ENCODE assay signal across 14 mouse cellular contexts in the genomic region with DNA sequence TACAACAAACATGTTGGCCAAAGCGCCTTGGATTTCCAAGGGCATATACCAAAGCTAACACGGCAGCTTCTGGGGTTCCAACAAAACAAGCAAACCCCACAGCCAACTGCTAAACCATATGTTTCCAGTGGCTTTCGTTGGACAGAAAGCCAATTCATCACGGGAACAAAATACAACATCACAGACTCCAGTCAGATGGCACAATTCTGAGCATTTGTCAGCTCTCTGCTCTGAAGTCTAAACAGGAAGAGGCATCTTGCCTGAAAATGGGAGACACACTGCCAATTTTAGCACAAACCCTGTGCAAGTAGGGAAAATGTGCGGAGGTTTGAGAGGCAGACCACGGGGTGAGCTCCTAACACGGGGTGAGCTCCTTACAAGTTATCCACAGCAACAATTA.
DNase-seq lines count a peak whose midpoint lies in the region; ATAC-seq and TF ChIP-seq lines count a peak whose summit lies in the region.
"Had no signal": no experiment of that assay in that cellular context is flagged by ENCODE, and none has a peak within 500 bp of the region (broad histone marks: within the 10 kb centered on the region; RNA-seq: fewer than 3 reads in every experiment).

No protein-coding gene starts in this region.

- H3K4me1 ChIP-seq in lung, postnatal 0 days (ENCODE audit: insufficient read depth, low read depth, low read length): peaks cover 14% of the 10 kb centered on the region; the same call in 1 of the 2 replicates
- H3K4me1 ChIP-seq: liver, embryonic 12.5 days had no signal

- ATAC-seq in lung, postnatal 0 days: no peak
- ATAC-seq: hindbrain, embryonic 16.5 days; liver, embryonic 12.5 days had no signal

- no peak overlapping the region for H3K9ac ChIP-seq in lung, postnatal 0 days (replicated peaks; ENCODE audit: low read depth)
- H3K9ac ChIP-seq: liver, embryonic 12.5 days had no signal

- WGBS in lung, postnatal 0 days: 43% methylated on average over 7 of the region's 7 CpGs

- no peaks in the 10 kb centered on the region for H3K36me3 ChIP-seq in lung, postnatal 0 days (ENCODE audit: insufficient read depth, low read length)
- H3K36me3 ChIP-seq: G1E; heart, embryonic 10.5 days; liver, embryonic 12.5 days had no signal

- H3K27me3 ChIP-seq in lung, postnatal 0 days (replicated peaks; ENCODE audit: insufficient read depth, low read length): no peaks in the 10 kb centered on the region
- H3K27me3 ChIP-seq: liver, embryonic 12.5 days had no signal

- H3K9me3 ChIP-seq in lung, postnatal 0 days (ENCODE audit: low read length): no peaks in the 10 kb centered on the region
- H3K9me3 ChIP-seq: heart, embryonic 10.5 days; liver, embryonic 12.5 days had no signal

- TF ChIP-seq EP300 in lung, postnatal 0 days (IDR thresholded peaks at IDR 0.05): no peak

- H3K27ac ChIP-seq in lung, postnatal 0 days (ENCODE audit: low read length): no peak overlapping the region
- H3K27ac ChIP-seq: heart, embryonic 10.5 days; liver, embryonic 12.5 days had no signal

- no peak overlapping the region for H3K4me3 ChIP-seq in lung, postnatal 0 days (ENCODE audit: low read depth, low read length)
- H3K4me3 ChIP-seq: heart, embryonic 10.5 days; liver, embryonic 12.5 days had no signal

- peak; percentile 46 for DNase-seq in cerebellum, adult 11-12 months
- no peak for DNase-seq in cerebellum, postnatal 4 days (ENCODE audit: low spot score in 2 of 2)
- DNase-seq in lung, postnatal 0 days (ENCODE audit: low spot score): peak; percentile 25
- DNase-seq in lung, postnatal 36 days: no peak
- peak; percentile 43 to 50 for DNase-seq in layer of hippocampus, adult 8-10 months (ENCODE audit: low spot score in 2 of 2)
- peak; percentile 37 to 62 for DNase-seq in right cerebral cortex, postnatal 10 days (ENCODE audit: low spot score in 2 of 2)
- no peak for DNase-seq in embryo, embryonic 9.5 days (ENCODE audit: extremely low spot score)
- DNase-seq in kidney, postnatal 14 days: no peak
- DNase-seq: kidney, postnatal 4 days; spleen, adult 18-20 months had no signal

- no peak for TF ChIP-seq CTCF in lung, postnatal 0 days (IDR thresholded peaks at IDR 0.05)

- H3K4me2 ChIP-seq in lung, postnatal 0 days (replicated peaks; ENCODE audit: low read depth, low read length): no peak overlapping the region
- H3K4me2 ChIP-seq: liver, embryonic 12.5 days had no signal

Comparison
In these comparisons a context has a peak if more than half of its experiments do, and no peak if none do; other contexts are left out.
1. DNase-seq: peak in cerebellum, adult 11-12 months (single experiment), lung, postnatal 0 days (single experiment), layer of hippocampus, adult 8-10 months (2 of 2) and right cerebral cortex, postnatal 10 days (2 of 2); none in cerebellum, postnatal 4 days (0 of 2), lung, postnatal 36 days (single experiment), embryo, embryonic 9.5 days (single experiment) and kidney, postnatal 14 days (single experiment).